Mouse (Mus musculus) layer of hippocampus, postnatal 14 days (tissue): ENCODE measurements around the gene Paox. TPM values are rescaled to one million over a fixed set of nuclear protein-coding genes. Genes with fewer than 3 reads are reported as not detected.
A peak's percentile ranks its signal among the peaks of the same experiment; 100 is the strongest.
"Not testable (repeated sequence)": the region's sequence is repeated elsewhere in the genome, so short reads cannot be mapped to it uniquely, and the experiment has no call there.

Source experiments
- DNase-seq, 2 experiments: peaks; one replicate each; pipeline ENCODE4 v3.0.0; 2021 to 2022; ENCODE audit warnings: low spot score in 2 of 2, mixed read lengths in 1 of 2
- total RNA-seq, 2 experiments: library from RNA; stranded (reverse); gene quantifications; 2 replicates each; pipeline ENCODE4 v1.2.3; 2021

Gene Paox
- total RNA-seq, 2 experiments from 2014 or later, result 3.8 to 6.1 TPM

DNA sequence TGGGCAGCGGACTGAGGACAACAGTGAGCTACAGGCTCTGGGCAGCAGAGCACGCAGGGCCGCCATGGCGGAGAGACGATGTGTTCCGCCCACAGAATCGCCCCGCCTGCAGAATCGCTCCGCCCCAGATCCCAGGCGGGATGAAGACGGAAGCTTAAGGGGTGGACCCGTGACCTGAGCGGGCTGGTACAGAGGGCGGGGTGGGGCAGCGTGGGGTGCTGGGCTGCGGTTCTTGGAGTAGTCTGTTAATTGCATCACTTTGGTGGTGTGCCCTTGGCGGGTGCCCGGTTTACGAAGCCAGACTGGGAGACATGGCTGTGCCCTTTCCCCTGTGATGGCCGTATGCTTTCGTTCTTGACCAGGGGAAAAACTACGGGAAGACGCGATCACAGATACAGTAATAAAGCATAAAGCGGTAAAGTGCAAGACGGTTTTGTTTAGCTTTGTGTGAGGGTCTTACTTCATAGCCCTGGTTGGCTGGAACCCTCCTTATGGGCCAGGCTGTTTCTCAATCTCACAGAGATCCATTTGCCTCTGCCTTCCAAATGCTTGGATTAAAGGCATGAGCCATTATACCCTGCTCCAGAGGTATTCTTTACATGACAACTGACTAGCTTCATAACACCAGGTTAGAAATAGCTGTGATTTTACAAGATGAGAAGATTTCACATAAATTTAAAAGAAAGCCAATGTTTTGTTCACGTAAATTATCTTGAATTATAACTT is 893 bp downstream of the Paox start, which contains the start of gene Echs1:
Echs1 (minus strand) TSS at position 148 of the 726 bp plus-strand sequence.
- peak; percentile 81 to 88 for DNase-seq

DNA sequence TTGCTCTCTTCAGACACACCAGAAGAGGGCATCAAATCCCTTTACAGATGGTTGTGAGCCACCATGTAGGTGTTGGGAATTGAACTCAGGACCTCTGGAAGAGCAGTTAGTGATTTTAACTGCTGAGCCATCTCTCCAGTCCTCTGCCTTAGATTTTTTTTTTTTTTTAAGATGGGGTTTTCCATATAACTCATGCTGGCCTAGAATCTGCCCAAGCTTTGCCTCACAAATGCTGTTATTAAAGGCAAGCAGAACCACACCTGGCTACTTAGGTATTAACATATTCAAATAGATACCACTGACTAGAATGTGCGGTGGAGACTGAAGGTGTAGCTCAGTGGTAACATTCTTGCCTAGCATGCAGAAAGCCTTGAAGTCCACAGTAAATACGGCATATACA is 4.9 kb downstream of the Paox start:
- DNase-seq, result no peak

DNA sequence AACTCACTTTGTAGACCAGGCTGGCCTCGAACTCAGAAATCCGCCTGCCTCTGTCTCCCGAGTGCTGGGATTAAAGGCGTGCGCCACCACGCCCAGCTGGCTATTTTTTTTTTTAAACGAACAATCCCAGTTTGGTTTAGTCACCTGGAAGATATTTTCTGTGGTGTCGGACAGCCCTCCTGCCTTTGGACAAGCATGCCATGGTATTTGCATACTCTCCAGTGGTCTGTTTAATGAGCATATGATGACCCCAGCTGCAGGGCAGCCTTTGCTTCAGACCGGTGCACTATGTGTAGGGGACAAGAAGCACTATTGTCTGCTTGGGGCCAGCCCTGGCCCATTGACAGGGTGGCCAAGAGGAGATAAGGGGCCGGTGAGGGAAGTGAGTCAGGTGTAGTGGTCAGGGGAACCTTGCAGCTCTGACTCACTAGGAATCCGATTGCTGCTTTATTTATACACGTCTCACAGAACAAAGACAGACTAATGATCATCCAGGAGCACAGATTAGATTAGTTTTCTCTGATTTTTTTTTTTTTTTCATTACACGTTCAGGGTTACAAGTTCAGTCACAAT is 5.8 kb downstream of the Paox start:
- DNase-seq, result no peak

DNA sequence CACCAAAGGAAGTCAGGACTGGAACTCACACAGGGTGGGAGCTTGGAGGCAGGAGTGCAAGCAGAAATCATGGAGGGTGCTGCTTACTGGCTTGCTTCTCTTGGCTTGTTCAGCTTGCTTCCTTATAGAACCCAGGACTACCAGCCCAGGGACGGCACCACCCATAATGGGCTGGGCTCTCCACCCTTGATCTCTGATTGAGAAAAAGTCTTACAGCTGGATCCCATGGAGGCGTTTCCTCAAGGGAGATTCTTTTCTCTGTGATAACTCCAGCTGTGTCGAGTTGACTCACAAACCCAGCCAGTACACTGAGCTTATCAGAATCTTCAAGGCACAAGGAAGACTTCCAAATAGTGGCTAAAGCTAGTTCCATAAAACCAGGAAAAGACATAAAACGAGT is 7.2 kb downstream of the Paox start:
- DNase-seq, result no peak

DNA sequence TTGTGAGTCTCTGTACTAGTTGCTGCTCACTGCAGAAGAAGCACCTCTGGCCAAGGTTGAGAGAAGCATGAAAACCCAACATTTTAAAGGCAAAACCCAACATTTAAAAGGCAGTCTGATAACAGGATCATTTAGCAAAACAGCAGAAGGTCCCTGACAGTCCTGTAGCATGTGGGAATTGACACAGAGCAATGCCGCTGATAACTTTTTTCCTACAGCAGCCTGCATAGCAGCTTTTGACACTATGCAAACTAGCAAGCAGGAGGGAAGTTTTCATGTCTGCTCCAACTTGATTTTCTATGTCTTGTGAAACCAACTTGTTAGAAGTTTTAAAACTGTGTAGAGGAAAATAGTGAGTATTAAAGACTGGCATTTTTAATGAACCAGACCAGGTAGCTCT is 8.8 kb downstream of the Paox start:
- no peak for DNase-seq

DNA sequence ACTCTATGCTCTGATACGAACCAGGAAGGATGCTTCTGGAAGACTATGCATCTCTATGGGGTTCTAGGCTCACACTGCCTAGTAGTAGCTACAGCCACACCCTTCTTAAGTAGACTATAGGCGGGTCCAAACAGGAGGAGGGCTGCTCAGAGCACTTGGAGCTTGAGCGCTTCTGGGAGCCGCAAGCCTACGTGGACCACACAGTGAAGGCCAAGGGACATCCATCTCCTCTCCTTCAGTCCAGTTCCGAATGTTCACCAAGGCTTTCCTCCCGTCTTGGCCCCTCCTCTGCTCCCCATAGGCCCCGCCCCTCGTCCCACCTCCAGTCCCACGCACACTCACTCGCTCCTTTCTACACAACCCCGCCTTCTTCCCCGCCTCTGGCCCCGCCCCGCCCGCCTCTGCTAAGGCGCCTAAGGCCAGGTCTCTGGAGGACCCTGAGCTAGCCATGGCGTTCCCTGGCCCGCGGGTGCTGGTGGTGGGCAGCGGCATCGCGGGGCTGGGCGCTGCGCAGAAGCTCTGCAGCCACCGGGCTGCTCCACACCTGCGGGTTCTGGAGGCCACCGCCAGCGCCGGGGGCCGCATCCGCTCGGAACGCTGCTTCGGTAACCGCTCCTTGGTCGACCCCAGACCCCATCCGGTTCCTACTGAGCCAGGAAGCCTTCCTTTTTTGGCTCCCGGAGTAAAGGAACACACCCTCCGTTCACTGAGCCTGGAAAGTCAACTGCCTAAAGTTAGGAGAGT is 9.9 kb downstream of the Paox start:
- DNase-seq, result peak; percentile 75 to 88

DNA sequence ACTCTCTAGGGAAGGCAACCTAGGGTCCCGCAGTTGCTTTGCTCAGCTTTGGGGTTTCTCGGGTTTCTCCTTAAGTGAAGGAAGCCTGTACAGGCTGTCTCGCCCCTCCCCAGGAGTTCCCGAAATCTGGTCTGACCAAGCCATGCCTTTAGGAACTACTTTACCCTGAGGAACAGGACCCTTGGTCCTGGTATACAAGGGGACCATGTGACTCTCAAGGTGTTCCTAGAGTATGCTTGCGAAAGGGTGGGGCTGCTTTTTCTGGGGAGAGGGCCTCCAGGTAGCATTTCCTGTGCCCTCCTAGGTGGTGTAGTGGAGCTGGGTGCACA is 10.4 kb downstream of the Paox start:
- DNase-seq, result no peak

DNA sequence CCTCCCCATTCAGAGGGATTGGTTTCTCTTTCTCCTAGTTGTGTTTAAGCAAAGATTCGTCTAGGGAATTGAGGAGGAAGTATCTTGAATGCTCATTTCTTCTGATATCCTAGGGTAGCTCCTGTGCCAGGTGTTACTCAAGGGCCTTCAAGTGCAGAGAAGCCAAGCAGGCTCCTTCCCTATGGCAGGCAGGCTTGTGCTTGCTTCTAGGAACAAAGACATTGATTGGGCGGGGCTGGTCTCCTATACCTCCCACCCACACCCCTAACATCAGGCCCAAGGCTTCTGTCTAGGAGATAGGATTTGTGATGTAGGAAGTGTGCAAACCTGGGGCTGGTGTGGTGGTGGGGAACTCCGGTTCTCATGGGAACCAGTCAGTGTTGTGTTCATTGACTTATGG is 11.3 kb downstream of the Paox start:
- DNase-seq, result no peak

DNA sequence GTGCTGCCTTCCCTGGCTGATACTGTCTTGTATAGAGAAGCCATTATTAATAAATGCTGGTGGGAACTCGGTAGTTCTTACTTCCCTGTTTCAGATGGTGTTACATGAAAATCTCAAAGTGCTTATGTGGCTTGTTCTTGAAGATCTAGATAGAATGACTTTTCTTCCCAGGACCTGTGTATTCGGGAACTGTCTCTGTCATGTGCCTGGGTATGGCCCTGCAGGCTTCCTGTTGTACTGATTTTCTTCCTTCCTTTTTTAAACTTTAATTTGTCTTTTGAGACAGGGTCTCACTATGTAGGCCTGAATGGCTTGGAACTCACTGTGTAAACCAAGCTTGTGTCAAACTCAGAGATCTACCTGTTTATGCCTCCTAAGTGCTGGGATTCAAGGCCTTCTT is 12.3 kb downstream of the Paox start:
- no peak for DNase-seq

DNA sequence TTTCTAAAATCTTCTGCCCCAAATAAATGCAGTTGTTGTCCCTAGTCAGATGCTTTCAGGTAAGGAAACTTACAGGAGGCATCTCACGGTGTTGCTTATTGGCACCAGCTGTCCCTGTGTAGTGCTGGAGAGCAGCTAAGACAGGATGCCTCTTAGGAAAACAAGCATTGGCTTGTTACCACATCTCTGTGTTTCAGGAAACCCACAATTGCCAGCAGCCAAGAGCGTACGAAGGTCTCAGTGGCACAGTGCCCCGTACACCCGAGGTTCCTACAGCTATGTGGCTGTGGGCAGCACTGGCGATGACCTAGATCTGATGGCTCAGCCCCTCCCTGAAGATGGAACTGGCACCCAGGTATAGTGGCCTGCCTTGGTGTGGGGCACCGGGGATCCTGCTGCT is 16.6 kb downstream of the Paox start:
- not testable (repeated sequence) for DNase-seq

DNA sequence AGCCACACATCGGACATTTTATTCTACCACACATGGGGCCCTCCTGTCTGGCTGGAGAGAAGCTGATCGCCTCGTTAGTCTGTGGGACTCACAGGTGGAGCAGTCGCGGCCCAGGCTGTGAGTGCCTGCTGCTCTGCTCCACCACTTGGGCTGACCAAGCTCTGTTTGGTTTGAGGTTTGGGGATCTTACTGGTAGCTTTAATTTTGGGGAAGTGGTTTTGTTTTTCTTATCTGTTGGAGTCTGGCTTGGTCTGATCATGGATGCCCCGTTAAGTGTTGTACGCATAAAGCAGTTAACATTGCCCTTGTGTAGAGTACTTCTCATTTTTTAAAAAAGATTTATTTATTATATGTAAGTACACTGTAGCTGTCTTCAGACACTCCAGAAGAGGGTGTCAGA is 18.4 kb downstream of the Paox start:
- DNase-seq, result not testable (repeated sequence)

DNA sequence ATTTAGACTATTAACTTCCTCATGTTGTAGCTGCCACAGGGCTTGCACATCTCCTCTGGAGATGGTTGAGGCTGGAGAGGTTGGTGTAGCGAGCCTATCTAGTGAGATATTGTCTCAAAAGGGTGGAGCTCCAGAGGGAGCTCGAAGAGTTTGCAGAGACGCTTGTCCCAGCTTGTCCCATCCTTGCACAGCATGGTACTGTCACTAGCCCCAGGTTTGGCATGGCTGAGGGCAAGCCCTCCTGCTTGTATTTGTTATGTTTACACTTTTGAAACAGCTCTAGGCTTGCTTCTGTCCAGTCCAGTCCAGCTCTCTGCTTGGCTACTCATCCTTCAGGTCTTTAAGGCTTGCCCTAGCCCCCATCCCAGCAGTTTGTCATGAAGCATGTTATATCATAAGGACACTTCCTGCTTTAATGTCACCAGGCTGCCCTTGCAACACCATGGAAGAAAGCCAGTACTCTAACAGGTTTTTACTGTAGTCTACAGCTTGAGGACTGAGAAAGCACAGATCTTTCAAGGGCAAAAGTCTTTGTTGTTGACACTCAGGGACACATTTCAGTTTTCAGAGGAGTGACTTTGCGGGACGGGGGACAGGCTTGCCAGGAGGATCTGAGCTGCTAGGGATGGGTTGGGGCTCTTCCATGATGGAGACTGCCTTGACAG is 19.6 kb downstream of the Paox start:
- DNase-seq, result no peak

DNA sequence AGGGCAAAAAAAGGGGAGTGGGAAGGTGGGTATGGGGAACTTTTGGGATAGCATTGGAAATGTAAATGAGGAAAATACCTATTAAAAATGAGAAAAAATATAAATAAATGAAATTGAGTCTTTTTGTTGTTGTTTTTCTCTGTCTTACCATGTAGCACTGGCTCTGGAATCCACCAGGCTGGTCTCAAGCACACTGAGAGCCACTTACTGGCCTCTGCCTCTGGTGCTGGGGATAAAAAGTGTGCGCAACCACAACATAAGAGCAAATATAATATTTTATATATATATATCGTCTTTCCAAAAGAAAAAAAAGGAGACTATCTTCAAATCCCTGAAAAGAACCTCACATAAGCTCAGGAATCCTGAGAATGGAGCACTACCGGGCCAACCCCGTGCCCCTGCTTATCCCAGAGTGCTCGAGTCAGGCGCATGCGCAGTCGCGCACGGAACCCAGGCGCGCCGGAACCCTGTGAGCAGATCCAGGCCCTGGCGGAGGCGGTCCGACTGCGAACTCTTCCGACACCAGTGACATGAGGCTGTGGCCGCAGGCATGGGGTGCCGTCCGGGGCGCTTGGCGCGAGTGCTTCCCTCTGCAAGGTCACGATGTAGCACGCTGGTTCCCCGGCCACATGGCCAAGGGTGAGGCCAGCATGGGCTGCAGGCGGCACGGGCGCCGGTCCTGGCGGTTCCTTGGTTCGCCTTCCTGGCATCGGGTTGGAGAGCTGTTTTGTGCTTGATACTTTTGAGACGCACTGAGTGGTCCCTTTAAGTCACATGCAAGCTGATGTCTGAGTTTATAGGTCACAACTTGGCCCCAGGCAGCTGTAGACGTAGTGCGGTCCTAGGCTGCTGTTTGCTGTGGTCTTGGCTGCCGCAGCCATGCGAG is 21.8 kb downstream of the Paox start, which contains the start of gene Mtg1:
Mtg1 (plus strand) TSS at position 430 of the 886 bp plus-strand sequence.
- peak; percentile 97 to 99 for DNase-seq

DNA sequence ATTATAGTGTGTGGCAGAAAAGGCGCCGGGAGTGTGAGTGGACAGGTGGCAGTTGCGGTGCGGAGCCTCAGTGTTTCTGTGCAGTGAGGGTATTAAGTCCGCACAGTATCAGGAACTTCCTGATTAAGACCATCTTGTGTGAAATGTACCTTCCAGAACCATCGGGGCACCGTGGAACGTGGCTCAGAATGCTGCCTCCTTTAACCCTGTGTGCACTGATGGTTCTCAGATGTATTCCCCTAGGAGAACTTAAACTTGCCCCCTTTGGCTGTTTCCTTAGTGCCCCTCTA is 22.4 kb downstream of the Paox start:
- DNase-seq, result no peak

DNA sequence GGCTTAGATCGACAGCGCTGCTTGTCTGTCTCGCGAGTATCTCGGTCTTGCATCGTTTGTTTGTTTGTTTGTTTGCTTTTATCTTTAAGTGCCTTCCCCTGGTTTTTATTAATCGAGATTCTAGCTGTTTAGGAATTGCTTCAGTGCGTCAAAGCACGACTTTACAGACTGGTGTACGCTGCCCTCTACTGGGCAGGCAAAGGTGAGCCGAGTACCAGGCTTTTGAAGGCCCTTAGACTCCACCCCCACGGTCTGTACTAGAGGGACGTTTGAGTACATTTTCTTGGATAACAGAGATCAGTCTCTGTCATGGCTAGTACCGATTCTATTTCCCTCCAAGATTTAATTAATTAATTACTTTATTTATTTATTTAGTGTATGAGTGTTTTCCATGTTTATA is 25.8 kb downstream of the Paox start:
- no peak for DNase-seq

DNA sequence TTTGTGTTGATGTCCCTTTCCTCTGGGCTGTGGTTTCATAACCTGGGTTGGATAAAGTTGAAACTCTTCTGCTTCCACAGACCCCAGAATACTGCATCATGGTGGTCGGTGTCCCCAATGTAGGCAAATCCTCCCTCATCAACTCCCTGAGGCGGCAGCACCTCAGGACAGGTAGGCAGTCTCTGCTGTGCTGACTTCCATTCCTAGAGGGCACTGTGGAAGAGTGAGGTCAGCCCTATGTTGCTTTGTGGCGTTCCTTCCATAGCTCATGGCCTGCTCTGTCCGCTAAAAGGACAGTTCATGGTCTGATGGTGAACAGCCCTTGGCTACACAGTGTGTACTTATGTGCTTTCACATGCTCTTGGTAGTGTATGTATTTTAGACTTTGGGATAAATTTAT is 29.0 kb downstream of the Paox start:
- no peak for DNase-seq

DNA sequence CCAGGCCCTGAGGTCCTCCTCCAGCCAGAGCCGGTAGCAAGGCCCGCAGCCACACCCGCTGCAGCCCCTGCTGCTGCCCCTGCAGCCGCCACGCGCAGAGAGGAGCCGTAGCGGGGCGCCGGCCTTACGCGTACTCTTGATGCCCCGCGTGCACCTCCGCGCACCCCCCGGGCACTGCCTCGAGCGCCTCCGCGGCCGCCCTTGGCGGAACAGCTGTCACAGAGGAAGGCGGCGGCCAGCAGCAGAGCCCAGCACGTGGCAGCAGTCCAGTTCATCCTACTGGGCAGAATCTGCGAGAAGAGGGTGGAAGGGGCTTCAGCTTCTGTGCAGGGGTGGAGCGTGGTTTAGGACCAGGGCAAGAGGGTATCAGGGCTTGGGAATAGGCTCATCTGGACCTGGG is 37.8 kb downstream of the Paox start:
- peak in 1 of 2 experiments; percentile 53 for DNase-seq

DNA sequence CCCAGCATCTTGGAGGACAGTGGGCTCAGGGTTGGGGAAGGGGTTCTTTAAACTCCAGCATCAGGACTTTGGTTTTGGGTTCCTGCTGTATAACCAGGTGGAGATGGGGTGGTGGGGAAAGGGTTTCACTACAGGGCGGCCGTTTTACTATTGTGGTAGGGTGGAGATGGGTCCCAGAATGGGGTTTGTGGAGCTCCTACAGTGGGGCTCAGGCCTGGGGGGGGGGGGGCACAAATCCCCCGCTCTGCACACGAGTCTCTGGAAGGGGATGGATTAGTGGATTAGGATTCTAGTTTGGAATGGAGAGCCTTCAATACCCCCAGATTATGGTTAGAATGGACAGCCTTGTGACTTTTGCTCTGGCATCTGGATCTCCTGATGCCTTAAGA is 38.2 kb downstream of the Paox start:
- no peak for DNase-seq

DNA sequence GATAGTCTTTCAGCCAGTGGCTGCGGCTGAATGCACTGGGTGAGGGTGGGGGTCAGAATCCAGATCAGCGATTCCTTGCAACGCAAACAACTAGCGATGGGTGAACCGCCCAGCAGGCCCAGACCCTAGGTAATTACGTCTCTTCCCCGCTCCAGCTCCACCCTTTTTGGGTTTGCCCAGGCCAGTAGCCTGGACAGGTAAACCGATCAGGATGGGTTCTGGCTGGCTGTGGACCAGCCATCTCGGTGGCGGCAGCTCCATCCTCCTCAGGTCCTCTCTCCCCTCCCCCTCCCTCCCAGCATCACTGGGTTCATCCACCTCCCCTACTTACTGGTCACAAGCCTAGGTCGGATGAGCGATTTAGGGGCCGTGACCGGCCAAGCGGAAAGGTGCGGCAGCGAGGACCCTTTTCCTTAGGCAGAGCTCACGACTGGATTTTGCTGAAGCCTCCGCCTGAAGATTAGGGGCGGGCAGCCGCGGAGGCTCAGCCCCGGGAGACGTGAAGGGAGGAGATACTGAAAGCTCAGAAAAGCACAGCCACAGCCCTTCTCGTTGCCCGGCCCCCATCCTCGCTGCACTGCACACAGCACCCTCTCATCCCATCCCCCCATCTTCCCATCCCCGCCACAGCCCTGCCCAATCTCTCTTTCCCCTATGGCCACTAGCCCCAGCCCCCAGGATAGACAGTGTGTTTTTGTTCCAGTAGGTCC is 38.8 kb downstream of the Paox start, which contains the start of gene Sprn:
Sprn (minus strand) TSS at position 660 of the 710 bp plus-strand sequence.
- peak; percentile 64 to 73 for DNase-seq

DNA sequence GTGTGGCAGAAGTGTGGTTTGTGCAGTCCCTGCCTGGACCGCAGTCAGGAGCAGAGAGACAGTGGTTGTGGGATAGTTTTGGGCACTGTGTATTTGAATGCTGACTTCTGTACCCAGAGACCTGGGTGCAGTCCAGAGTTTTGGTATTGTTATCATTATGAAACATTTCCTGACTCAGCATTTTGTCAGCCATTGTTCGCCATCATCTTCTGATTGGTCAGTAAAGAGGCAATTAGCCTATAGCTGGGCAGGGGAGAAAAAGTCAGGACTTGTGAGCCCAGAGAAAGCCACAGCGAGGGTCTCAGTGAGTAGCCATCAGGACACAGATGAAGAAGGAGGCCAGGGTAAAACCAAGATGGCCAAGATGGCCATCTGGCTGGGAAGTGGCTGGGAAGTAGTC is 44.8 kb downstream of the Paox start:
- DNase-seq, result no peak
